Mouse (Mus musculus): ENCODE measurements around the gene Fitm1. TPM values are rescaled to one million over a fixed set of nuclear protein-coding genes. Genes with fewer than 3 reads are reported as not detected.
A peak's percentile ranks its signal among the peaks of the same experiment; 100 is the strongest.

Fitm1 gene
- polyA plus RNA-seq, 1 experiment from 2014 or later = 0.20 TPM

DNA sequence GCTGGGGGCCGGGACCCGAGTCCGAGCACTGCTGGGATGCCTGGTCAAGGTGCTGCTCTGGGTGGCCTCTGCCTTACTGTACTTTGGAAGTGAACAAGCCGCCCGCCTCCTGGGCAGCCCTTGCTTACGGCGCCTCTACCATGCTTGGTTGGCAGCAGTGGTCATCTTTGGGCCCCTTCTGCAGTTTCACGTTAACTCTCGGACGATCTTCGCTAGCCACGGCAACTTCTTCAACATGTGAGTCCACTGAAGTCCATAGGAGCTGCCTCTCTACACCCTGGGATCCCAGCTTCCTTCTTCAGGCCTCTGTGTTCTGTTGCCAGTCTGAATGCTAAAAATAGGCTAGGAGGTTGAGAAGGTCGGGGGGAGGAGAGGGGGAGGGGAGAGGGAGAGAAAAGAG is 294 bp downstream of the Fitm1 start:
- ATAC-seq (ENCODE audit: low FRiP score) = no peak
- H3K36me3 ChIP-seq (replicated peaks) = peaks cover 8% of the 10 kb centered on the region
- H3K9ac ChIP-seq = no peak overlapping the region
- no peak overlapping the region for H3K4me3 ChIP-seq (replicated peaks)
- H3K4me1 ChIP-seq = peaks cover 12% of the 10 kb centered on the region
- H3K9me3 ChIP-seq = no peaks in the 10 kb centered on the region
- H3K27ac ChIP-seq = no peak overlapping the region
- 82% methylated on average over 13 of the region's 13 CpGs for WGBS
- no peak overlapping the region for H3K4me2 ChIP-seq
- H3K27me3 ChIP-seq = no peaks in the 10 kb centered on the region

DNA sequence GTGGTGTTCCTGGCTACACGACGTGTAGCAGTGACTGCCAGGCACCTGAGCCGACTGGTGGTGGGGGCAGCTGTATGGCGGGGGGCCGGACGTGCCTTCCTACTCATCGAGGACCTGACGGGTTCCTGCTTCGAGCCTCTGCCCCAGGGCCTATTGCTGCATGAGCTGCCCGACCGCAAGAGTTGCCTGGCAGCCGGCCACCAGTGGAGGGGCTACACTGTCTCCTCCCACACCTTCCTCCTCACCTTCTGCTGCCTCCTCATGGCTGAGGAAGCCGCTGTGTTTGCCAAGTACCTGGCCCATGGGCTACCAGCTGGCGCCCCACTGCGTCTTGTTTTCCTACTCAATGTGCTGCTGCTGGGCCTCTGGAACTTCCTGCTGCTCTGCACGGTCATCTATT is 959 bp downstream of the Fitm1 start:
- 86% methylated on average over 16 of the region's 16 CpGs for WGBS
- Histone ChIP-seq H3K4me3 (replicated peaks) (no peak overlapping the region), H3K4me1 (peaks cover 12% of the 10 kb centered on the region), H3K9me3 (no peaks in the 10 kb centered on the region), H3K27ac (no peak overlapping the region), H3K9ac (no peak overlapping the region), H3K27me3 (no peaks in the 10 kb centered on the region), H3K36me3 (replicated peaks) (peaks cover 13% of the 10 kb centered on the region), H3K4me2 (no peak overlapping the region)
- no peak for ATAC-seq (ENCODE audit: low FRiP score)

DNA sequence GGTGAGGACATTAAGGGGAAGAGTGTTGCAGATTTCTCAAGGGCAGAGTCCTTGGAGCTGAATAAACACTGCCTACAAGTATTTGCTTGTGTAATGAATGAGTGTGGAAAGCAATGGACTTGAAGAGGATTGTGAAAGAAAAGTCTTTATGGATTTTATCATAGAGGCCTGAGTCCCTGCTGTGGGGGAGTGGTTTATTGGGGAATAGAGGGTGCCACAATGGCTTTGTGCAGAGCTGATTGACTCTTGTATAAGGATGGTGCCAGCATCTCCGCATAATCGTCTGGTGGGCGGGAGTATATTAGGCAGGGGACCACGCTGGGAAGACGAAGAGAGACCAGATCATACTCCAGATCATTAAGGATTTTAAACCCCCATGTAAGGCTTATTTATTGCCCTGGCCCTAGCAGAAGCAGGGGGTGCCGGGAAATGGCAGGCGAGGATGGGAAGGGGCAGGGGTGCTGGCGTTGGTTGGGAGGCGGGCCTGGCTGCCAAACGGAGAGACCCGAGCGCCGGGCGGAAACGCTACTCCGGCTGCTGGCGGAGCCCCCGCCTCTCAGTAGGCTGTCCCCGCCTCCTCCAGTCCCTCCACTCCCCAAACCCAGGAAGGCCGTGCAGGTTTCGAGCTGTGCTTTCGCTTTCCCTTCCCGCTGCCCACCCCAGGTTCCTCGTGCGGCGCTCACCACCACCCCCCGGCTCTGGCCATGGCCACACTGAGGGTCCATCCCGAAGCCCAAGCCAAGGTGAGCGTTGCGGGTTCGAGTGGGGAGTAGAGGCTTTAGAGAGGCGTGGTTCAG is 2.7 kb downstream of the Fitm1 start, which contains the start of gene Psme1:
Gene Psme1, plus strand, starts transcription at position 253 of the 797 bp plus-strand sequence.
- Histone ChIP-seq H3K27me3 (no peaks in the 10 kb centered on the region), H3K9me3 (no peaks in the 10 kb centered on the region), H3K4me2 (peak within 1 kb of the TSS; percentile 88), H3K9ac (peak within 1 kb of the TSS; percentile 86), H3K4me3 (replicated peaks) (peak within 1 kb of the TSS; percentile 67), H3K27ac (peak within 1 kb of the TSS; percentile 80), H3K4me1 (peaks cover 12% of the 10 kb centered on the region), H3K36me3 (replicated peaks) (peaks cover 18% of the 10 kb centered on the region)
- ATAC-seq (ENCODE audit: low FRiP score) = peak; percentile 94
- WGBS = 3% methylated on average over 32 of the region's 32 CpGs

DNA sequence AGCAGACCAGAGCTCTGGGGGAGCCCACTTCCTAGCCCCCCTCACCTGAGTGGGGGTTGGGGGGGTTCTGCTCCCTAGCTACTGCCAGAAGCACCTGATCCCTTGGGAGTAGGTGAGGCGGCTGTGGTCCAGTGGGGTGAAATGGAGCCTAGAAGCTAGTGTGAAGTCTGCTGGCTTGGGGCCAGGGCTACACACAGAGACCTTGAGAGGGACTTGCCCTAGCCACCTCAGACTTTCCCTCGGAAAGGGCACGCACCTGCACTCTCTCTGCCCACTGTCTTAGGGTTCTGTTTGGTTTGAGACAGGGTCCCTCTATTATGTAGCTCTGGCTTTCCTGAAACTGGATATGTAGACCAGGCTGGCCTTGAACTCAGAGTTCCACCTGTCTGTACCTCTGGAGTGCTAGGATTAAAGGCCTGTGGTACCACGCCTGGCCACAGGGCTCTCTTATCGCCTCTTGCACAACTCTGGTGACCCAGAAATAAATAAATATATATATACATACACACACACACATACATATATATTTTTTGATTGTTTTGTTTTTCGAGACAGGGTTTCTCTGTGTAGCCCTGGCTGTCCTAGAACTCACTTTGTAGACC is 3.4 kb downstream of the Fitm1 start:
- Histone ChIP-seq H3K36me3 (replicated peaks) (peaks cover 18% of the 10 kb centered on the region), H3K4me3 (replicated peaks) (peak overlapping the region; percentile 67), H3K27ac (peak overlapping the region; percentile 80), H3K4me2 (peak overlapping the region; percentile 88), H3K9me3 (no peaks in the 10 kb centered on the region), H3K4me1 (peaks cover 12% of the 10 kb centered on the region), H3K9ac (peak overlapping the region; percentile 86), H3K27me3 (no peaks in the 10 kb centered on the region; the same call in 1 of the 2 replicates)
- WGBS = 31% methylated on average over 6 of the region's 6 CpGs
- ATAC-seq (ENCODE audit: low FRiP score) = peak; percentile 63

DNA sequence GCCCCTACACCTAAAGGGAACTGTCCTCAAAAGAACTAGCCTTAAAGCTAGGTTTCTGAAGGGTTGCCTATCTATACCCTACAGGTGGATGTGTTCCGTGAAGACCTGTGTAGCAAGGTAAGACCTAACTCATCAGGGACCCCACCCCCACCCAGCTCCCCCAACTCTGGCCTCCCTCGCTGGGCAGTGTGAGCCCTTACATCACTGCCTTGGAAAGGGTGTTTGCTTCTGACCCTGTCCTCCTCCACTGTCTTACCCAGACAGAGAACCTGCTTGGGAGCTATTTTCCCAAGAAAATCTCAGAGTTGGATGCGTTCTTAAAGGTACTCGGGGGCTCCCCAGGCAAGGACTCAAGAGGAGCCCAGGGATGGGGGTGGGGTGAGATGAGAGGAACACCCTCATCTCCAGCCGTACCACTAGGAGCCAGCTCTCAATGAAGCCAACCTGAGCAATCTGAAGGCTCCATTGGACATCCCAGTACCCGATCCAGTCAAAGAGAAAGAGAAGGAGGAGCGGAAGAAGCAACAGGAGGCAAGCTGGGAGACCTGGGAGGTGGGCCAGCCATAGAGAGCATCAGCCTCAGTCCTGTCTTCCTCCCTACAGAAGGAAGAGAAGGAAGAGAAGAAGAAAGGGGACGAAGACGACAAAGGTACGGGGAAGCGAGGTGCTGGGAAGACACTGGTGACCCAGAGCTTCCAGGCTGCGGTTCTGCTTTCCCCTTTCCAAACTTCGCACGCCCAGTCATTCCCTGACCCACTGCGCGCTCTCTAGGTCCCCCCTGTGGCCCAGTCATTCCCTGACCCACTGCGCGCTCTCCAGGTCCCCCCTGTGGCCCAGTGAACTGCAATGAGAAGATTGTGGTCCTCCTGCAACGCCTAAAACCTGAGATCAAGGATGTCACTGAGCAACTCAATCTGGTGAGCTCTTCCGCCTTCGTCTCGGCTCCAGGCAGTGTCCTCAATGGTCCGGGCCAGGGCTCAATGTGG is 4.4 kb downstream of the Fitm1 start:
- Histone ChIP-seq H3K4me1 (peaks cover 15% of the 10 kb centered on the region), H3K36me3 (replicated peaks) (peaks cover 18% of the 10 kb centered on the region), H3K4me3 (replicated peaks) (no peak overlapping the region), H3K9ac (no peak overlapping the region), H3K4me2 (no peak overlapping the region), H3K27ac (no peak overlapping the region), H3K27me3 (peaks cover 9% of the 10 kb centered on the region; the same call in 1 of the 2 replicates), H3K9me3 (no peaks in the 10 kb centered on the region)
- no peak for ATAC-seq (ENCODE audit: low FRiP score)
- WGBS = 83% methylated on average over 23 of the region's 23 CpGs

DNA sequence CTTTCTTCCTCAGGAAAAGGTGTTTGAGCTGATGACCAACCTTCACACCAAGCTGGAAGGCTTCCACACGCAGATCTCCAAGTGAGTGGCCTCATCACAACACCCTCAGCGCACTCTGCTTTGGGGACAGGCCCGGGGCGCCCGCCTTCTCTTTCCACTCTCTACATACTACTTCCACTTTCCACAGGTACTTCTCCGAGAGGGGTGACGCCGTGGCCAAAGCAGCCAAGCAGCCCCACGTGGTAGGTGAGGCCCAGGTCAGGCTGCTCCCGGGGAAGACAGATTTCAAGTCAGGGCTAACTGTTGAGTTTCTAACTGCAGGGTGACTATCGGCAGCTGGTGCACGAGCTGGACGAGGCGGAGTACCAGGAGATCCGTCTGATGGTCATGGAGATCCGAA is 5.3 kb downstream of the Fitm1 start:
- Histone ChIP-seq H3K4me3 (replicated peaks) (no peak overlapping the region), H3K36me3 (replicated peaks) (peaks cover 18% of the 10 kb centered on the region), H3K4me2 (no peak overlapping the region), H3K27ac (no peak overlapping the region), H3K4me1 (peaks cover 22% of the 10 kb centered on the region), H3K9ac (no peak overlapping the region), H3K9me3 (no peaks in the 10 kb centered on the region), H3K27me3 (peaks cover 9% of the 10 kb centered on the region; the same call in 1 of the 2 replicates)
- no peak for ATAC-seq (ENCODE audit: low FRiP score)
- WGBS = 93% methylated on average over 16 of the region's 16 CpGs

DNA sequence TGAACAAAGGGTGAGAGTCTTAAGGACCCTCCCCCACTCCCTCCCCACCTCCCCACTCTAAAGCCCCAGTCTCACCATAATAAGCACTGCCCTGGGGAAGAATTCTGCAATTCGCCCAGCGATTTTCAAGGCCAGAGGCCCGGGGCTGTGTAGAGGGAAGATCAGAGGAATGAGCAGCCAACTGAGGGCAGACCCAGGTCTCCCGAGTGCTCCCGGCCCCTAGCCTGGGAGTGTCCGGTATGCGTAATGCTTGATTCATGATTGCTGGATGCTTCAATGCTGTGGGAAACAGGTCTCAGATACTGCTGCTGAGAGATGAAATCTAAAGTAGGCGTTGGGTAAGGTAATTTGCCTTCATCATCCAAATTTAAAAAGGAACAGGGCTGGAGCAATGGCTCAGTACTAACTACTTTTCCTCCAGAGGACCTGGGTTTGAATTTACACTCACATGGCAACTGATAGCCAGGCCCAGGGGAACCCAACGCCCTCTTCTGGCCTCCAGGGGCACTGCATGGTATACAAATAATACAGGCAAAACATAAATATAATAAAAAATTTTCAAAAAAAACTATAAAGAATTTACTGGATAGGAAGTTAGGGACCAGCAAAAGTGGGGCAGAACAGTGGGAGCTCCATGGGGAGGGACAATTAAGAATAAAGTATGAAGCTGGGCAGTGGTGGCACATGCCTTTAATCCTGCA is 6.7 kb downstream of the Fitm1 start:
- Histone ChIP-seq H3K4me3 (replicated peaks) (no peak overlapping the region), H3K27me3 (peaks cover 9% of the 10 kb centered on the region; the same call in 1 of the 2 replicates), H3K9me3 (no peaks in the 10 kb centered on the region), H3K4me2 (no peak overlapping the region), H3K36me3 (replicated peaks) (peaks cover 18% of the 10 kb centered on the region), H3K9ac (no peak overlapping the region), H3K4me1 (peaks cover 22% of the 10 kb centered on the region), H3K27ac (no peak overlapping the region)
- no peak for ATAC-seq (ENCODE audit: low FRiP score)
- 84% methylated on average over 9 of the region's 9 CpGs for WGBS

DNA sequence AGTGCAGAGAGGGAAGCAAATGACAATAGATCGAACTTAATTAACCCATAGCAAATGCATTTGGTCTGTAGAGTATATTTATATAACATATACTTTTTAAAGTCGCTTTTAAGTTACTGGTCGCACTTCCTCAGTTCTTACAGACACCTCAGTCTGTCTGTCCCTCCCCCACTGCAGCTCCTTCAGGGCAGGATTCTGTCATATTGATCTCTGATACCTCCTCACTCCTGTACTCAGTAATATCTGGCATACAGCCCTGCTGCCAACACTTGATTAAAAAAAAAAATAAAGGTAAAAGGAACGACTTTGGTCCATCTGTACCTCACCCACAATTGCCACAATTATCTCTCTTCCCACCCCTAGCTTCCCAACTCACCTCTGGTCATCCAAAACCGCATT is 8.9 kb downstream of the Fitm1 start:
- Histone ChIP-seq H3K4me1 (peaks cover 11% of the 10 kb centered on the region), H3K9me3 (no peaks in the 10 kb centered on the region), H3K36me3 (replicated peaks) (peaks cover 24% of the 10 kb centered on the region), H3K27me3 (peaks cover 9% of the 10 kb centered on the region; the same call in 1 of the 2 replicates), H3K27ac (no peak overlapping the region), H3K4me3 (replicated peaks) (peak overlapping the region; percentile 41), H3K4me2 (peak overlapping the region; percentile 68), H3K9ac (peak overlapping the region; percentile 58)
- ATAC-seq (ENCODE audit: low FRiP score) = no peak
- 41% methylated on average over 5 of the region's 5 CpGs for WGBS

DNA sequence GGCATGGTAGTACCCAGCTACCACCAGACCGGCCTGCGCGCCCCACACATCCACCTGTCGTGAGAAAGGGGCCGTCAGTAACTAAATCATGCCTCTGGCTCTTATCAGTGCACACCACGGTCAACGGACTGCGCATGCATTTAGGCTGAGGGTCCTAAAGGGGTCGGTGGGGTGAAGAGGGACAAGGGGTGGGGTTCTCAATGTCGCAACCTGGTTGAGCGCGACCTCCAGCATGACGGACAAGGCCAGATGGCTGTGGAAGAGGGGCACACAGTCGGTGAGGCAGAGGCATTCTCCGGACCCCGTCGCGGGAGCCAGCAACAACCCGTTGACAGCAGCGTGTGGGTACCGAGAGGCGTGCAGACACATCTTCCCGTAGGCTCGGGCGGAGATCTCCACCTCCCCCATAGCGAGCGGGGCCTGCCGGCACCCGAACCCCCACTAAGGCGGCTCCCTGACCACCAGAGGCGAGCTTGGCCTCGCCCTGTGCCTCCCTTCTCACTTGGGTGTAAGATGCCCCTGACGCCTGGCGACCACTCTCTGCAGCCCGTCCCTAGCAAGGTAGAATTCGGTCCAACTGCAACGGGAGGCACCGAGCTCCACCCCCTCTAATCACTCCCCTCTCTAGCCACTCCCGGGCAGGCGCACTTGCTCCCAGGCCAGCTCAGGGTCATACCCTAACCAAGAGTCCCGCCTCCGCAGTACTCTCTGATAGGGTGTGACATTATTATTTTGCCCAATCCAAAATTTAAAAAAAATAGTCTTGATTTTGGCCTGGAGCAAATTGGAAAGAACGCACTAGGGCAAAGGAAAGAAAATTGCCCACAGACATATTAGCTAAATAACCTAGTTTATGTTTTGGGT is 9.5 kb downstream of the Fitm1 start, which contains the start of gene Emc9:
Gene Emc9, minus strand, starts transcription at position 601 of the 864 bp plus-strand sequence.
- H3K4me3 ChIP-seq (replicated peaks) = peak within 1 kb of the TSS; percentile 41
- H3K27ac ChIP-seq = no peak within 1 kb of the TSS
- H3K27me3 ChIP-seq = peaks cover 9% of the 10 kb centered on the region; the same call in 1 of the 2 replicates
- H3K4me2 ChIP-seq = peak within 1 kb of the TSS; percentile 68
- no peaks in the 10 kb centered on the region for H3K9me3 ChIP-seq
- H3K4me1 ChIP-seq = peaks cover 13% of the 10 kb centered on the region
- peak within 1 kb of the TSS; percentile 58 for H3K9ac ChIP-seq
- ATAC-seq (ENCODE audit: low FRiP score) = peak; percentile 51
- H3K36me3 ChIP-seq (replicated peaks) = peaks cover 24% of the 10 kb centered on the region
- WGBS = 3% methylated on average over 43 of the region's 43 CpGs

DNA sequence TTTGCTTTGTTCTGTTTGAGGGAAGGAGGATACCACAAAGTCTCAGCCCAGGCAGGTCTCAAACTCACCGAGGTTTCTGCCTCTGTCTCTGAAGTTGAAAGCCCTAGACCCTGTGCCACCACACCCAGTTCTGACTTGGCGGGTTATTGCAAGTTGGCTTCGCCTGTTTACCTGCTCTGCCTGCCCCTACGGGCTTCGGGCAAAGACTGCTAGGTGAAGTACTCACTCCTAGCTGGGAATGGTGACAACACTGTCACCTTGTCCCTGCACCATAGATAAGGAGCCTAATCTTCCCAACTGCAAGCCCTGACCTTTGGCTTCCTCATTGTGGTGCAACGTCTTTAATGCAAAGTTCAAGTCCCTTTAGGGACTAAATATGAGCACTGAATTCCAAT is 10.1 kb downstream of the Fitm1 start:
- H3K4me1 ChIP-seq = peaks cover 19% of the 10 kb centered on the region
- H3K4me2 ChIP-seq = peak overlapping the region; percentile 68; the same call in 1 of the 2 replicates
- no peak overlapping the region for H3K9ac ChIP-seq
- H3K27ac ChIP-seq = no peak overlapping the region
- H3K9me3 ChIP-seq = no peaks in the 10 kb centered on the region
- 68% methylated on average over 6 of the region's 6 CpGs for WGBS
- peaks cover 18% of the 10 kb centered on the region for H3K36me3 ChIP-seq (replicated peaks)
- H3K4me3 ChIP-seq (replicated peaks) = no peak overlapping the region
- H3K27me3 ChIP-seq = peaks cover 9% of the 10 kb centered on the region; the same call in 1 of the 2 replicates
- no peak for ATAC-seq (ENCODE audit: low FRiP score)

DNA sequence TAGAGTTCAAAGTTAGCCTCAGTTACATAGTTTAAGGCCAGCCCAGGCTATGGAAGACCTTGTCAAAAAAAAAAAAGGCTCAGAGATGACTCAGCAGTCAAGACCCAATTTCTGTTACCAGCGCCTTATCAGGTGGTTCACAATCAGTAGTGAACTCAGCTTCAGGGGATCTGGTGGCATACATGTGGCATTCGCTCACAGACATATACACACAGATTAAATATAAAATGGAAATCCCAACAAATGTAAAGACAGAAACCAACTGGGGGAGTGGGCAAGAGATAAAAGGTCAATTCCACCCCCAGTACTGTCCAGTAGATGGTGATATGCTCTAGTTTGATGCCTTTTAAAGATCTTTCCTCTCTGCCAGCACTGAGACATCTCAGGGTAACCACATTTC is 10.7 kb downstream of the Fitm1 start:
- Histone ChIP-seq H3K4me3 (replicated peaks) (no peak overlapping the region), H3K4me2 (no peak overlapping the region), H3K27me3 (peaks cover 9% of the 10 kb centered on the region; the same call in 1 of the 2 replicates), H3K36me3 (replicated peaks) (peaks cover 13% of the 10 kb centered on the region), H3K4me1 (peaks cover 19% of the 10 kb centered on the region), H3K27ac (no peak overlapping the region), H3K9ac (no peak overlapping the region), H3K9me3 (no peaks in the 10 kb centered on the region)
- ATAC-seq (ENCODE audit: low FRiP score) = no peak
- WGBS = 94% methylated on average over 2 of the region's 2 CpGs

Data from forebrain, embryonic 12.5 days (tissue).